Mouse (Mus musculus): ENCODE results near the gene Zkscan3. TPM values are rescaled to one million over a fixed set of nuclear protein-coding genes. Genes with fewer than 3 reads are reported as not detected.

The Zkscan3 gene
- polyA plus RNA-seq, 1 experiment from 2014 or later, result 78.0 TPM

DNA sequence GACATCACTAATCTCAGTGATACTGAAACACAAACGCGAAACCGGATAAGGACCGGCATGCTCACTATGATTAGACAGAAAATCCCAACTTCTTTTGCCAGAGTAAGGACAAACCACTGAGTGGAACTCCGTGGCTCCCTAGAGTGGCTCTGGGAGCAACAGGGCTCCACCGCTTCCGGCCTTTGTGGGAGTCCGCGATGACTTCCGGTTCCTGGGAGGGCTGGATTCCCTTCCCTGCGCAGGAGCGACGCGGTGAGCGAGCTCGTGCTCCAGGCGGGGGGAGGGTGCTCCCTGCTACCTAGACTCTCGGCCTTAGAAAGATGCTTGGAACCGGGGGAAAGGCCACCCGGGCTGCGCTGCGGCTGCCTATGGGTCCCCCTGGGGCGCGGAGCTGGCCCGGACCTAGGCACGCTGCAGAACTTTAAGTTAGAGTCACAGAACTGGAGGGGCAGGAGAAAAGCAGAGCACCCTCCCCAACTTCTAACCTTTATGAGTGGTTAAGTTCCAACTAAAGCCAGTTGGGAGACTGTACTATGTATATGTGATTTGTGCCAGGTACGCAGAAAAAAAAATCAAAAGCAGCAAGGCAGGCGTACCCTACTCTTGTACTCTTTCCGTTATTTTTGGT lies 39.8 kb downstream of the Zkscan3 start, which contains the start of gene Zscan12:
TSS of gene Zscan12 (plus strand) at position 200 of the 628 bp plus-strand sequence.
- 1% methylated on average over 29 of the region's 29 CpGs for WGBS
- Histone ChIP-seq H3K4me3 (ENCODE audit: low read depth, low read length) (peak within 1 kb of the TSS; percentile 71), H3K27ac (ENCODE audit: low read depth) (peak within 1 kb of the TSS; percentile 82), H3K36me3 (ENCODE audit: insufficient read depth) (peaks cover 12% of the 10 kb centered on the region), H3K4me2 (peak within 1 kb of the TSS; percentile 59), H3K27me3 (ENCODE audit: insufficient read depth, low read length) (no peaks in the 10 kb centered on the region), H3K4me1 (ENCODE audit: insufficient read depth) (peaks cover 3% of the 10 kb centered on the region; the same call in 1 of the 2 replicates), H3K9me3 (ENCODE audit: low read depth, low read length) (no peaks in the 10 kb centered on the region), H3K9ac (peak within 1 kb of the TSS; percentile 82)
- peak; percentile 97 for DNase-seq
- TF ChIP-seq CTCF (IDR thresholded peaks at IDR 0.05; ENCODE audit: low read depth), result no peak
- ATAC-seq (ENCODE audit: insufficient read depth), result peak; percentile 100

DNA sequence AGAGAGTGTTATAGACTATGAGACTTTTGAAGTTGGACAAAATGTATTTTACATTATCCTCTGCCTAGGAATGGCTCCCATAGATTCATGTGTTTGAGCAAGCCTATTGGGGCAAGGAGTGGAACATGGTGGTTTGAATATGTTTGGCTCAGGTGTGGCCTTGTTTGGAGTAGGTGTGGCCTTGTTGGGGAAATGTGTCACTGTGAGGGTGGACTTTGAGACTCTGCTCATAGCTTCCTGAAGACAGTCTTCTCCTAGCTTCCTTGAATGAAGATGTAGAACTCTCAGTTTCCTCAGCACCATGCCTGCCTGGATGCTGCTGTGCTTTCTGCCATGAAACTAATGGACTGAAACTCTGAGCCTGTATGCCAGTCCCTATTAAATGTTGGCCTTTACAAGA lies 52.0 kb downstream of the Zkscan3 start:
- no peak for ATAC-seq (ENCODE audit: insufficient read depth)
- H3K4me2 ChIP-seq, result no peak overlapping the region

DNA sequence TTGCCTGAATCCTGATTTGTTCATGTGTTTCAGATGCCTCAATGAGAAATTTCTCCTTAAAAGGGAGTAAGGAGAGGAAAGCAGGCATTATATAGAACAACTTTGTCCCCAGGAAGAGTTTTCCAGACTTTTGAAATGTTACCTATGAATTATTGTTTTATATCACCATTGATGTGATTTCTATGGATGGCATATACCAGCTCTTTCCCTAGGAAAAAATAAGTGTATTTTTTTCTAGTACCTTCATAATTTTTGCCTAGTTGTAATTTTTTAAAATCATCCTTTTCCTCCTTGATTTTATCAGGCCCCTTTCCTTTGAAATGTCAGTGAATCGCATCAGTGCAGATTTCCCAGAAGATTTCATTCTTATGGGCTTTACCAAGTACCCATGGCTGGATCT lies 55.9 kb downstream of the Zkscan3 start, which contains the start of gene Olfr1367:
TSS of gene Olfr1367 (plus strand) at position 301 of the 400 bp plus-strand sequence.
- no peak within 1 kb of the TSS for H3K9ac ChIP-seq
- no peaks in the 10 kb centered on the region for H3K9me3 ChIP-seq (ENCODE audit: low read depth, low read length)
- DNase-seq, result no peak
- no peaks in the 10 kb centered on the region for H3K4me1 ChIP-seq (ENCODE audit: insufficient read depth)
- no peak within 1 kb of the TSS for H3K4me2 ChIP-seq
- no peaks in the 10 kb centered on the region for H3K36me3 ChIP-seq (ENCODE audit: insufficient read depth)
- 79% methylated on average over 1 of the region's 1 CpGs for WGBS
- TF ChIP-seq CTCF (IDR thresholded peaks at IDR 0.05; ENCODE audit: low read depth), result no peak
- ATAC-seq (ENCODE audit: insufficient read depth), result no peak
- no peak within 1 kb of the TSS for H3K4me3 ChIP-seq (ENCODE audit: low read depth, low read length)
- H3K27ac ChIP-seq (ENCODE audit: low read depth), result no peak within 1 kb of the TSS
- H3K27me3 ChIP-seq (ENCODE audit: insufficient read depth, low read length), result no peaks in the 10 kb centered on the region

More for the DNA sequence above, 52.0 kb downstream of the Zkscan3 start:
- TF ChIP-seq CTCF (IDR thresholded peaks at IDR 0.05; ENCODE audit: low read depth), result no peak
- H3K27me3 ChIP-seq (ENCODE audit: insufficient read depth, low read length), result no peaks in the 10 kb centered on the region
- no peak overlapping the region for H3K9ac ChIP-seq
- H3K4me1 ChIP-seq (ENCODE audit: insufficient read depth), result no peaks in the 10 kb centered on the region
- H3K9me3 ChIP-seq (ENCODE audit: low read depth, low read length), result no peaks in the 10 kb centered on the region
- H3K27ac ChIP-seq (ENCODE audit: low read depth), result no peak overlapping the region
- H3K4me3 ChIP-seq (ENCODE audit: low read depth, low read length), result no peak overlapping the region
- no peaks in the 10 kb centered on the region for H3K36me3 ChIP-seq (ENCODE audit: insufficient read depth)
- no peak for DNase-seq

MicroRNAs within 50 kb of the gene (microRNA counts, 519-probe panel; counts per million panel counts)
- 3,214 counts per million, percentile 61 among the panel's probes with 10 or more counts for microRNA mmu-miR-1896

Small RNA genes lying within 50 kb of the gene (microRNA-seq; reads per million reads assigned to microRNA genes)
- not detected for gene Mir1896 (ENCODE audit: borderline number of aligned reads)
- gene Mir6942 (ENCODE audit: borderline number of aligned reads), result not detected

Other genes with a start within 250 kb of the Zkscan3 start
- 158 and 173 TPM in 2 replicates for gene Trim27, start 223.3 kb downstream of the Zkscan3 start, polyA plus RNA-seq (2014; fragmentation: Nextera tagmentation; extraction: Ambion mirVana)
- gene Gpx5, start 110.0 kb downstream of the Zkscan3 start, polyA plus RNA-seq (2014; fragmentation: Nextera tagmentation; extraction: Ambion mirVana), result not detected in 2 replicates
- not detected in 2 replicates for gene Gpx6, start 90.6 kb downstream of the Zkscan3 start, polyA plus RNA-seq (2014; fragmentation: Nextera tagmentation; extraction: Ambion mirVana)
- gene Olfr1367, start 55.8 kb downstream of the Zkscan3 start, polyA plus RNA-seq (2014; fragmentation: Nextera tagmentation; extraction: Ambion mirVana), result not detected in 2 replicates
- gene Zscan12, start 39.9 kb downstream of the Zkscan3 start, polyA plus RNA-seq (2014; fragmentation: Nextera tagmentation; extraction: Ambion mirVana), result 14.1 and 14.3 TPM in 2 replicates
- 2.3 and 2.6 TPM in 2 replicates for gene Pgbd1, start 38.3 kb upstream of the Zkscan3 start, polyA plus RNA-seq (2014; fragmentation: Nextera tagmentation; extraction: Ambion mirVana)
- gene Zscan26, start 51.0 kb upstream of the Zkscan3 start, polyA plus RNA-seq (2014; fragmentation: Nextera tagmentation; extraction: Ambion mirVana), result 26.6 and 27.6 TPM in 2 replicates
- 3.1 and 3.4 TPM in 2 replicates for gene Nkapl, start 65.8 kb upstream of the Zkscan3 start, polyA plus RNA-seq (2014; fragmentation: Nextera tagmentation; extraction: Ambion mirVana)
- gene Zkscan4, start 76.2 kb upstream of the Zkscan3 start, polyA plus RNA-seq (2014; fragmentation: Nextera tagmentation; extraction: Ambion mirVana), result 3.4 and 3.5 TPM in 2 replicates
- not detected in 2 replicates for gene Gm10065, start 76.7 kb upstream of the Zkscan3 start, polyA plus RNA-seq (2014; fragmentation: Nextera tagmentation; extraction: Ambion mirVana)
- gene AK157302, start 92.5 kb upstream of the Zkscan3 start, polyA plus RNA-seq (2014; fragmentation: Nextera tagmentation; extraction: Ambion mirVana), result 0.74 and 0.96 TPM in 2 replicates
- gene Gm11273, start 98.7 kb upstream of the Zkscan3 start, polyA plus RNA-seq (2014; fragmentation: Nextera tagmentation; extraction: Ambion mirVana), result 6.6 and 7.6 TPM in 2 replicates
- gene Zkscan8, start 128.4 kb upstream of the Zkscan3 start, polyA plus RNA-seq (2014; fragmentation: Nextera tagmentation; extraction: Ambion mirVana), result 10.1 and 10.5 TPM in 2 replicates
- 0.14 and 0.41 TPM in 2 replicates for gene Olfr1366, start 140.1 kb upstream of the Zkscan3 start, polyA plus RNA-seq (2014; fragmentation: Nextera tagmentation; extraction: Ambion mirVana)
- 0.09 TPM in 1 of 2 replicates, not detected in the other for gene Olfr1535, start 157.1 kb upstream of the Zkscan3 start, polyA plus RNA-seq (2014; fragmentation: Nextera tagmentation; extraction: Ambion mirVana)
- gene Olfr1364, start 179.0 kb upstream of the Zkscan3 start, polyA plus RNA-seq (2014; fragmentation: Nextera tagmentation; extraction: Ambion mirVana), result not detected in 2 replicates
- not detected in 2 replicates for gene Olfr1362, start 211.3 kb upstream of the Zkscan3 start, polyA plus RNA-seq (2014; fragmentation: Nextera tagmentation; extraction: Ambion mirVana)
- gene Olfr11, start 239.8 kb upstream of the Zkscan3 start, polyA plus RNA-seq (2014; fragmentation: Nextera tagmentation; extraction: Ambion mirVana), result not detected in 2 replicates

All from lung, embryonic 14.5 days (tissue).